Comparison of ENCODE assay signal across 21 mouse cellular contexts in genomic region chr2:178143898-178144297, GRCm38 (mm10). TPM values are rescaled to one million over a fixed set of nuclear protein-coding genes. Genes with fewer than 3 reads are reported as not detected.
DNase-seq lines count a peak whose midpoint lies in the region; ATAC-seq and TF ChIP-seq lines count a peak whose summit lies in the region.
"Had no signal": no experiment of that assay in that cellular context is flagged by ENCODE, and none has a peak within 500 bp of the region (broad histone marks: within the 10 kb centered on the region; RNA-seq: fewer than 3 reads in every experiment).

No protein-coding gene starts in this region.

- H3K9me3 ChIP-seq in forebrain, embryonic 16.5 days (ENCODE audit: control insufficient read depth, low read length): no peaks in the 10 kb centered on the region
- H3K9me3 ChIP-seq in limb, embryonic 10.5 days (replicated peaks): no peaks in the 10 kb centered on the region
- H3K9me3 ChIP-seq in neural tube, embryonic 13.5 days: no peaks in the 10 kb centered on the region
- H3K9me3 ChIP-seq: embryonic facial prominence, embryonic 12.5 days; heart, embryonic 13.5 days; stomach, embryonic 15.5 days had no signal

- no peak for DNase-seq in layer of hippocampus, adult 2 months (ENCODE audit: low spot score in 2 of 2)
- no peak for DNase-seq in layer of hippocampus, postnatal 14 days (ENCODE audit: low spot score in 2 of 2)
- no peak for DNase-seq in limb, embryonic 10.5 days (ENCODE audit: low spot score)
- DNase-seq in frontal cortex, postnatal 25 days (ENCODE audit: low spot score in 2 of 2): no peak
- DNase-seq in layer of hippocampus, adult 9-10 months (ENCODE audit: low spot score): no peak
- no peak for DNase-seq in cerebellum, postnatal 14 days
- DNase-seq: adrenal gland, postnatal 10 days; cerebellum, adult 18-20 months; heart, postnatal 4 days; kidney, adult 11 months; liver; liver, postnatal 0 days; retina, postnatal 1 day; thymus, postnatal 14 days had no signal

- H3K9ac ChIP-seq in forebrain, embryonic 16.5 days (replicated peaks; ENCODE audit: low read depth, low read length): no peak overlapping the region
- peak overlapping the region; percentile 96 for H3K9ac ChIP-seq in neural tube, embryonic 13.5 days
- H3K9ac ChIP-seq: embryonic facial prominence, embryonic 12.5 days; heart, embryonic 13.5 days; liver, postnatal 0 days; stomach, embryonic 15.5 days had no signal

- H3K27ac ChIP-seq in layer of hippocampus, adult 2 months: peak overlapping the region; percentile 99
- H3K27ac ChIP-seq in forebrain, embryonic 16.5 days (ENCODE audit: low read length): no peak overlapping the region
- peak overlapping the region; percentile 64 for H3K27ac ChIP-seq in limb, embryonic 10.5 days
- peak overlapping the region; percentile 92 for H3K27ac ChIP-seq in neural tube, embryonic 13.5 days (replicated peaks)
- H3K27ac ChIP-seq: embryonic facial prominence, embryonic 12.5 days; heart, embryonic 13.5 days; kidney, postnatal 0 days; stomach, embryonic 15.5 days had no signal

- H3K36me3 ChIP-seq in forebrain, embryonic 16.5 days (ENCODE audit: control insufficient read depth, insufficient read depth): no peaks in the 10 kb centered on the region
- H3K36me3 ChIP-seq in limb, embryonic 10.5 days: no peaks in the 10 kb centered on the region
- peaks cover 6% of the 10 kb centered on the region; the same call in 1 of the 2 replicates for H3K36me3 ChIP-seq in neural tube, embryonic 13.5 days
- H3K36me3 ChIP-seq: embryonic facial prominence, embryonic 12.5 days; heart, embryonic 13.5 days; stomach, embryonic 15.5 days had no signal

- H3K4me3 ChIP-seq in layer of hippocampus, adult 2 months: peak overlapping the region; percentile 89
- peak overlapping the region; percentile 76 for H3K4me3 ChIP-seq in forebrain, embryonic 16.5 days (replicated peaks; ENCODE audit: low read length)
- H3K4me3 ChIP-seq in limb, embryonic 10.5 days: no peak overlapping the region
- peak overlapping the region; percentile 74 for H3K4me3 ChIP-seq in neural tube, embryonic 13.5 days
- H3K4me3 ChIP-seq: embryonic facial prominence, embryonic 12.5 days; heart, embryonic 13.5 days; stomach, embryonic 15.5 days had no signal

- H3K4me2 ChIP-seq in forebrain, embryonic 16.5 days (ENCODE audit: low read length): peak overlapping the region; percentile 94
- peak overlapping the region; percentile 87 for H3K4me2 ChIP-seq in neural tube, embryonic 13.5 days
- H3K4me2 ChIP-seq: embryonic facial prominence, embryonic 12.5 days; heart, embryonic 13.5 days; stomach, embryonic 15.5 days had no signal

- H3K27me3 ChIP-seq in forebrain, embryonic 16.5 days (replicated peaks; ENCODE audit: control insufficient read depth, insufficient read depth, low read length): no peaks in the 10 kb centered on the region
- peaks cover 17% of the 10 kb centered on the region for H3K27me3 ChIP-seq in limb, embryonic 10.5 days (ENCODE audit: low read depth, poor library complexity, severe bottlenecking)
- H3K27me3 ChIP-seq in neural tube, embryonic 13.5 days: peaks cover 1% of the 10 kb centered on the region; the same call in 1 of the 2 replicates

- peak; percentile 55 for TF ChIP-seq CTCF in layer of hippocampus, adult 2 months (conservative IDR thresholded peaks at IDR 0.05)

- H3K4me1 ChIP-seq in forebrain, embryonic 16.5 days (replicated peaks; ENCODE audit: control insufficient read depth, insufficient read depth, low read length): peaks cover 18% of the 10 kb centered on the region
- H3K4me1 ChIP-seq in limb, embryonic 10.5 days: peaks cover 47% of the 10 kb centered on the region
- H3K4me1 ChIP-seq in neural tube, embryonic 13.5 days (replicated peaks): peaks cover 47% of the 10 kb centered on the region

- no peak for ATAC-seq in forebrain, embryonic 16.5 days
- no peak for ATAC-seq in neural tube, embryonic 13.5 days (ENCODE audit: low read depth)
- ATAC-seq: liver, postnatal 0 days had no signal

- WGBS in forebrain, embryonic 16.5 days: 55% methylated on average over 1 of the region's 1 CpGs
- WGBS in limb, embryonic 10.5 days: 59% methylated on average over 1 of the region's 1 CpGs
- 11% methylated on average over 1 of the region's 1 CpGs for WGBS in neural tube, embryonic 13.5 days

RNA-seq across cellular contexts. Expression of gene Phactr3, which starts 25.1 kb away (rescaled TPM):
- 100 to 1,000 TPM; 139 to 141 TPM for total RNA-seq in layer of hippocampus, adult 2 months (2021)
- 100 to 1,000 TPM; 134 to 144 TPM for total RNA-seq in layer of hippocampus, postnatal 14 days (2021)
- polyA plus RNA-seq in forebrain, embryonic 16.5 days (2015; fragmentation: Nextera tagmentation; extraction: Ambion mirVana): 59.8 and 71.8 TPM in 2 replicates
- polyA plus RNA-seq in limb, embryonic 10.5 days (2016; fragmentation: Nextera tagmentation; extraction: Ambion mirVana): 8.1 and 8.3 TPM in 2 replicates
- polyA plus RNA-seq in neural tube, embryonic 13.5 days (2015; fragmentation: Nextera tagmentation; extraction: Ambion mirVana): 40.4 and 41.2 TPM in 2 replicates
- total RNA-seq: common myeloid progenitor, adult 5-6 weeks had no signal
- polyA plus RNA-seq: liver, postnatal 0 days had no signal
